Mouse (Mus musculus): Measurements from ENCODE around the gene Bmp15. TPM values are rescaled to one million over a fixed set of nuclear protein-coding genes. Genes with fewer than 3 reads are reported as not detected.

Gene Bmp15
- polyA plus RNA-seq (2015; fragmentation: Illumina TruSeq; extraction: RNeasy Lipid Tissue Mini Kit (QIAGEN cat#74804); ENCODE audit: low read depth, low replicate concordance) = not detected

DNA sequence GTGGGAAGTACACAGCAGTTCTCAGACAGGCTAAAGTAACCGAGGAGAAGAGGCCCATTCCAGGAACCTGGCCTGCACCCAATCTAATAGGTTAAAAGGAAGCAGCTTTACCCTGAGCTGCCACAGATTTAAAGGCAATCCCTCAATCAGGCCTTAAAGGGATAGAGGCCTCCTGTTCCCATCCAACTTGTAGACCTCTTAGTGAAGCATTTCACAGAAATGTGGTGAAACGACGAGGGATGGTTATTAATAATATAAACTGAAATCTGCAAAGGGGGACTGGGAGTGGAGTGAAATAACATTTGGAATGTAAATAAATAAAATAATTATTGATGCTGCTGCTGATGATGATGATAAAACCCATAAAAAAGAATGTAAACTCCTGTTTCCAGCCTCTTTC, at the start of gene Bmp15:
Bmp15 (minus strand) TSS at position 101 of the 400 bp plus-strand sequence.

Other genes with a start within 250 kb of the Bmp15 start
- not detected for gene AU022751, start 237.3 kb downstream of the Bmp15 start, polyA plus RNA-seq (2015; fragmentation: Illumina TruSeq; extraction: RNeasy Lipid Tissue Mini Kit (QIAGEN cat#74804); ENCODE audit: low read depth, low replicate concordance)
- gene Nudt10, start 147.7 kb downstream of the Bmp15 start, polyA plus RNA-seq (2015; fragmentation: Illumina TruSeq; extraction: RNeasy Lipid Tissue Mini Kit (QIAGEN cat#74804); ENCODE audit: low read depth, low replicate concordance) = 25.6 TPM
- gene Shroom4, start 79.1 kb upstream of the Bmp15 start, polyA plus RNA-seq (2015; fragmentation: Illumina TruSeq; extraction: RNeasy Lipid Tissue Mini Kit (QIAGEN cat#74804); ENCODE audit: low read depth, low replicate concordance) = 2.3 TPM